In genomic region chr14:106259396-106260108, GRCm38 (mm10) we compare ENCODE assay signal across 19 mouse cellular contexts.
DNase-seq lines count a peak whose midpoint lies in the region; ATAC-seq and TF ChIP-seq lines count a peak whose summit lies in the region.
"Had no signal": no experiment of that assay in that cellular context is flagged by ENCODE, and none has a peak within 500 bp of the region (broad histone marks: within the 10 kb centered on the region; RNA-seq: fewer than 3 reads in every experiment).

No protein-coding gene starts in this region.

- no peak overlapping the region for H3K4me3 ChIP-seq in lung, embryonic 15.5 days
- no peak overlapping the region for H3K4me3 ChIP-seq in limb, embryonic 14.5 days (replicated peaks; ENCODE audit: low read length)
- H3K4me3 ChIP-seq: erythroblast, embryonic 14.5 days; heart, embryonic 12.5 days; hindbrain, embryonic 15.5 days; layer of hippocampus, adult 2 months; left cerebral cortex, adult 2 months; stomach, embryonic 15.5 days had no signal

- H3K36me3 ChIP-seq in lung, embryonic 15.5 days: no peaks in the 10 kb centered on the region
- H3K36me3 ChIP-seq in limb, embryonic 14.5 days (ENCODE audit: control insufficient read depth, insufficient read depth, low read length): no peaks in the 10 kb centered on the region
- H3K36me3 ChIP-seq: heart, embryonic 12.5 days; hindbrain, embryonic 15.5 days; stomach, embryonic 15.5 days had no signal

- H3K27ac ChIP-seq in lung, embryonic 15.5 days: no peak overlapping the region
- no peak overlapping the region for H3K27ac ChIP-seq in limb, embryonic 14.5 days (replicated peaks; ENCODE audit: low read depth, low read length)
- H3K27ac ChIP-seq: hindbrain, embryonic 15.5 days; layer of hippocampus, adult 2 months; left cerebral cortex, adult 2 months; stomach, embryonic 15.5 days had no signal

- ATAC-seq in lung, embryonic 15.5 days (ENCODE audit: borderline replicate concordance, extremely low read depth, low FRiP score, low TSS enrichment): peak; percentile 77; the same call in 1 of the 2 replicates
- ATAC-seq in limb, embryonic 14.5 days (ENCODE audit: low FRiP score, low read depth): no peak

- intact Hi-C loops in gastrocnemius, postnatal 36 days (cut with DNase I): no loop called here

- H3K27me3 ChIP-seq in lung, embryonic 15.5 days: no peaks in the 10 kb centered on the region
- H3K27me3 ChIP-seq in limb, embryonic 14.5 days (ENCODE audit: control insufficient read depth, insufficient read depth, low read length): no peaks in the 10 kb centered on the region
- H3K27me3 ChIP-seq: heart, embryonic 12.5 days; hindbrain, embryonic 15.5 days; stomach, embryonic 15.5 days had no signal

- no peaks in the 10 kb centered on the region for H3K9me3 ChIP-seq in lung, embryonic 15.5 days
- no peaks in the 10 kb centered on the region for H3K9me3 ChIP-seq in limb, embryonic 14.5 days (ENCODE audit: control insufficient read depth, low read length)
- H3K9me3 ChIP-seq: heart, embryonic 12.5 days; hindbrain, embryonic 15.5 days; stomach, embryonic 15.5 days had no signal

- no peak for TF ChIP-seq CTCF in brain, embryonic 14.5 days (IDR thresholded peaks at IDR 0.05; ENCODE audit: borderline replicate concordance, extremely low read depth, insufficient read depth, insufficient read length)

- H3K9ac ChIP-seq in lung, embryonic 15.5 days: no peak overlapping the region
- H3K9ac ChIP-seq in limb, embryonic 14.5 days (ENCODE audit: low read depth, low read length, severe bottlenecking): no peak overlapping the region
- H3K9ac ChIP-seq: heart, embryonic 12.5 days; hindbrain, embryonic 15.5 days; stomach, embryonic 15.5 days had no signal

- TF ChIP-seq POLR2A in brain, embryonic 14.5 days (IDR thresholded peaks at IDR 0.05; ENCODE audit: borderline replicate concordance, extremely low read depth, insufficient read depth, insufficient read length, poor library complexity, severe bottlenecking): no peak
- no peak for TF ChIP-seq POLR2A in limb, embryonic 14.5 days (IDR thresholded peaks at IDR 0.05; ENCODE audit: borderline replicate concordance, extremely low read depth, insufficient read depth, insufficient read length)

- WGBS in lung, embryonic 15.5 days: 35% methylated on average over 4 of the region's 4 CpGs
- 8% methylated on average over 4 of the region's 4 CpGs for WGBS in limb, embryonic 14.5 days

- no peak overlapping the region for H3K4me2 ChIP-seq in lung, embryonic 15.5 days
- no peak overlapping the region for H3K4me2 ChIP-seq in limb, embryonic 14.5 days (replicated peaks; ENCODE audit: low read depth, low read length, severe bottlenecking)
- H3K4me2 ChIP-seq: heart, embryonic 12.5 days; hindbrain, embryonic 15.5 days; stomach, embryonic 15.5 days had no signal

- peak; percentile 5 to 28 for DNase-seq in frontal cortex, adult 2 months (ENCODE audit: extremely low spot score in 1 of 2, low spot score in 1 of 2)
- no peak for DNase-seq in frontal cortex, postnatal 14 days (ENCODE audit: low spot score in 2 of 2)
- DNase-seq in lung, postnatal 4 days: no peak
- DNase-seq in brain, embryonic 14.5 days (ENCODE audit: low read depth): peak; percentile 22
- peak; percentile 17 for DNase-seq in limb, embryonic 14.5 days (ENCODE audit: low spot score)
- no peak for DNase-seq in layer of hippocampus, postnatal 14 days (ENCODE audit: low spot score in 2 of 2)
- no peak for DNase-seq in gastrocnemius, postnatal 36 days
- DNase-seq: adrenal gland, postnatal 25 days; cerebellum, postnatal 14 days; kidney, adult 9 months; liver; lung, postnatal 14 days had no signal

- peaks cover 7% of the 10 kb centered on the region; the same call in 1 of the 2 replicates for H3K4me1 ChIP-seq in lung, embryonic 15.5 days
- no peaks in the 10 kb centered on the region; the same call in 1 of the 2 replicates for H3K4me1 ChIP-seq in limb, embryonic 14.5 days (ENCODE audit: control insufficient read depth, insufficient read depth, low read length)
- H3K4me1 ChIP-seq: heart, embryonic 12.5 days; hindbrain, embryonic 15.5 days; stomach, embryonic 15.5 days had no signal

Comparison
In these comparisons a context has a peak if more than half of its experiments do, and no peak if none do; other contexts are left out.
1. DNase-seq: peak in frontal cortex, adult 2 months (2 of 2), brain, embryonic 14.5 days (single experiment) and limb, embryonic 14.5 days (single experiment); none in frontal cortex, postnatal 14 days (0 of 2), lung, postnatal 4 days (0 of 2), layer of hippocampus, postnatal 14 days (0 of 2) and gastrocnemius, postnatal 36 days (0 of 2).